Mouse (Mus musculus) forebrain, embryonic 12.5 days (tissue): Measurements from ENCODE around the gene Gm21739. TPM values are rescaled to one million over a fixed set of nuclear protein-coding genes. Genes with fewer than 3 reads are reported as not detected.
"Not testable (repeated sequence)": the region's sequence is repeated elsewhere in the genome, so short reads cannot be mapped to it uniquely, and the experiment has no call there.

Experiments
- ATAC-seq: fragments of 200-750 bp; cut with Nextera tagmentation; 2 replicates; pipeline ENCODE4 v1.8.0; 2017; ENCODE audit warnings: moderate TSS enrichment; ENCODE audit not compliant: low FRiP score
- H3K27ac ChIP-seq: fragments of 300-500 bp; sonication (generic); 2 replicates; pipeline ENCODE4 v1.5.1; 2016; ENCODE audit warnings: mild to moderate bottlenecking
- H3K27me3 ChIP-seq: fragments of 300-500 bp; sonication (generic); 2 replicates; pipeline ENCODE4 v1.6.1; 2016; ENCODE audit warnings: mild to moderate bottlenecking
- H3K36me3 ChIP-seq: fragments of 300-500 bp; sonication (generic); replicated peaks from 2 replicates; pipeline ENCODE4 v1.6.1; 2016; ENCODE audit warnings: mild to moderate bottlenecking
- H3K4me1 ChIP-seq: fragments of 300-500 bp; sonication (generic); 2 replicates; pipeline ENCODE4 v1.6.1; 2016
- H3K4me2 ChIP-seq: fragments of 300-500 bp; sonication (generic); 2 replicates; pipeline ENCODE4 v1.6.1; 2016; ENCODE audit warnings: mild to moderate bottlenecking, moderate library complexity
- H3K4me3 ChIP-seq: fragments of 300-500 bp; sonication (generic); replicated peaks from 2 replicates; pipeline ENCODE4 v1.5.1; 2016; ENCODE audit warnings: mild to moderate bottlenecking
- H3K9ac ChIP-seq: fragments of 300-500 bp; sonication (generic); 2 replicates; pipeline ENCODE4 v1.6.1; 2016; ENCODE audit warnings: mild to moderate bottlenecking
- H3K9me3 ChIP-seq: fragments of 300-500 bp; sonication (generic); 2 replicates; pipeline ENCODE4 v1.6.1; 2016
- WGBS: fragments of 180-500 bp; shearing (Covaris S2); methylation state at CpG from one replicate; pipeline ENCODE4 v1.1.7; 2016; 5-methylcytosine and 5-hydroxymethylcytosine counted together
- polyA plus RNA-seq: library from polyadenylated mRNA; unstranded; fragments of >200 nt; fragmentation: Nextera tagmentation; extraction: Ambion mirVana; gene quantifications from 2 replicates; pipeline ENCODE4 v1.2.1, GENCODE M21; 2016

The Gm21739 gene
- polyA plus RNA-seq = not detected in 2 replicates

GRCm38 (mm10) chrY:44264344-44264743 lies at the start of gene Gm21739:
TSS of gene Gm21739 (minus strand) at chrY:44264444.
- H3K27ac ChIP-seq, ATAC-seq, H3K4me3 ChIP-seq, H3K27me3 ChIP-seq, H3K4me2 ChIP-seq, H3K36me3 ChIP-seq, H3K9ac ChIP-seq, H3K9me3 ChIP-seq, H3K4me1 ChIP-seq: not testable (repeated sequence)
- no CpG with 5 or more reads among the region's 6 CpGs for WGBS
